Mouse (Mus musculus) kidney, postnatal 0 days (tissue): ENCODE measurements around the gene Cant1. TPM values are rescaled to one million over a fixed set of nuclear protein-coding genes. Genes with fewer than 3 reads are reported as not detected.
A peak's percentile ranks its signal among the peaks of the same experiment; 100 is the strongest.

Experiments
- ATAC-seq: fragments of 200-750 bp; cut with Nextera tagmentation; replicated peaks from 2 replicates; pipeline ENCODE4 v1.8.0; 2017; ENCODE audit warnings: low read depth, moderate number of reproducible peaks, moderate TSS enrichment, moderate library complexity; ENCODE audit not compliant: low FRiP score
- DNase-seq: peaks from one replicate; pipeline ENCODE4 v3.0.0-alpha.2; 2016; ENCODE audit warnings: low spot score
- H3K27ac ChIP-seq: fragments of 300-500 bp; sonication (generic); 2 replicates; pipeline ENCODE4 v1.5.1; 2014; ENCODE audit warnings: mild to moderate bottlenecking
- H3K27me3 ChIP-seq: fragments of 300-500 bp; sonication (generic); 2 replicates; pipeline ENCODE4 v1.6.1; 2014; ENCODE audit warnings: low read length, mixed read lengths; ENCODE audit not compliant: insufficient read depth
- H3K36me3 ChIP-seq: fragments of 300-500 bp; sonication (generic); 2 replicates; pipeline ENCODE4 v1.6.1; 2014; ENCODE audit warnings: low read length, mixed read lengths; ENCODE audit not compliant: insufficient read depth
- H3K4me1 ChIP-seq: fragments of 300-500 bp; sonication (generic); replicated peaks from 2 replicates; pipeline ENCODE4 v1.6.1; 2014; ENCODE audit warnings: antibody characterized with exemption, low read length, mixed read lengths; ENCODE audit not compliant: insufficient read depth
- H3K4me2 ChIP-seq: fragments of 300-500 bp; sonication (generic); 2 replicates; pipeline ENCODE4 v1.6.1; 2014; ENCODE audit warnings: mild to moderate bottlenecking, low read length, moderate library complexity, mixed read lengths
- H3K4me3 ChIP-seq: fragments of 300-500 bp; sonication (generic); replicated peaks from 2 replicates; pipeline ENCODE4 v1.5.1; 2014; ENCODE audit warnings: low read depth, low read length
- H3K9ac ChIP-seq: fragments of 300-500 bp; sonication (generic); 2 replicates; pipeline ENCODE4 v1.6.1; 2014; ENCODE audit warnings: low read depth, low read length
- H3K9me3 ChIP-seq: fragments of 300-500 bp; sonication (generic); replicated peaks from 2 replicates; pipeline ENCODE4 v1.6.1; 2016; ENCODE audit warnings: low read length, inconsistent platforms, mixed read lengths
- CTCF ChIP-seq: IDR thresholded peaks from 2 replicates; pipeline ENCODE4 v1.5.1; 2016; ENCODE audit warnings: antibody characterized with exemption, low read depth, mild to moderate bottlenecking, moderate library complexity
- WGBS: fragments of 180-500 bp; shearing (Covaris S2); extraction: QIAGEN DNeasy Blood & Tissue Kit; methylation state at CpG from one replicate; pipeline ENCODE4 v1.1.7; 2014; 5-methylcytosine and 5-hydroxymethylcytosine counted together
- polyA plus RNA-seq: library from polyadenylated mRNA; unstranded; fragments of >200 nt; fragmentation: Nextera tagmentation; extraction: Ambion mirVana; gene quantifications from 2 replicates; pipeline ENCODE4 v1.2.1, GENCODE M21; 2015

Gene Cant1
- polyA plus RNA-seq, 1 experiment from 2014 or later, result 25.7 TPM

- H3K4me1 ChIP-seq, result peaks cover 10% of the 10 kb centered on the region; the same call in 1 of the 2 replicates
- H3K27ac ChIP-seq, result peak overlapping the region; percentile 62
- H3K9ac ChIP-seq, result no peak overlapping the region
- no peak overlapping the region for H3K4me2 ChIP-seq
- ATAC-seq (no peak), DNase-seq (no peak)
- H3K36me3 ChIP-seq, result peaks cover 15% of the 10 kb centered on the region; the same call in 1 of the 2 replicates
- 76% methylated on average over 5 of the region's 5 CpGs for WGBS
- H3K9me3 ChIP-seq, result no peaks in the 10 kb centered on the region
- H3K4me3 ChIP-seq, result no peak overlapping the region
- no peak for TF ChIP-seq CTCF
- no peaks in the 10 kb centered on the region for H3K27me3 ChIP-seq
Observed at GRCm38 (mm10) chr11:118406521-118406920, 12.4 kb downstream of the Cant1 start.

GRCm38 (mm10) chr11:118405311-118405710, 13.6 kb downstream of the Cant1 start:
- Histone ChIP-seq H3K9ac (no peak overlapping the region), H3K27ac (no peak overlapping the region), H3K4me2 (no peak overlapping the region), H3K27me3 (no peaks in the 10 kb centered on the region), H3K9me3 (no peaks in the 10 kb centered on the region), H3K4me3 (no peak overlapping the region), H3K4me1 (peaks cover 17% of the 10 kb centered on the region; the same call in 1 of the 2 replicates), H3K36me3 (peaks cover 10% of the 10 kb centered on the region; the same call in 1 of the 2 replicates)
- WGBS, result 91% methylated on average over 8 of the region's 8 CpGs
- no peak for TF ChIP-seq CTCF
- DNase-seq (no peak), ATAC-seq (no peak)

DNA sequence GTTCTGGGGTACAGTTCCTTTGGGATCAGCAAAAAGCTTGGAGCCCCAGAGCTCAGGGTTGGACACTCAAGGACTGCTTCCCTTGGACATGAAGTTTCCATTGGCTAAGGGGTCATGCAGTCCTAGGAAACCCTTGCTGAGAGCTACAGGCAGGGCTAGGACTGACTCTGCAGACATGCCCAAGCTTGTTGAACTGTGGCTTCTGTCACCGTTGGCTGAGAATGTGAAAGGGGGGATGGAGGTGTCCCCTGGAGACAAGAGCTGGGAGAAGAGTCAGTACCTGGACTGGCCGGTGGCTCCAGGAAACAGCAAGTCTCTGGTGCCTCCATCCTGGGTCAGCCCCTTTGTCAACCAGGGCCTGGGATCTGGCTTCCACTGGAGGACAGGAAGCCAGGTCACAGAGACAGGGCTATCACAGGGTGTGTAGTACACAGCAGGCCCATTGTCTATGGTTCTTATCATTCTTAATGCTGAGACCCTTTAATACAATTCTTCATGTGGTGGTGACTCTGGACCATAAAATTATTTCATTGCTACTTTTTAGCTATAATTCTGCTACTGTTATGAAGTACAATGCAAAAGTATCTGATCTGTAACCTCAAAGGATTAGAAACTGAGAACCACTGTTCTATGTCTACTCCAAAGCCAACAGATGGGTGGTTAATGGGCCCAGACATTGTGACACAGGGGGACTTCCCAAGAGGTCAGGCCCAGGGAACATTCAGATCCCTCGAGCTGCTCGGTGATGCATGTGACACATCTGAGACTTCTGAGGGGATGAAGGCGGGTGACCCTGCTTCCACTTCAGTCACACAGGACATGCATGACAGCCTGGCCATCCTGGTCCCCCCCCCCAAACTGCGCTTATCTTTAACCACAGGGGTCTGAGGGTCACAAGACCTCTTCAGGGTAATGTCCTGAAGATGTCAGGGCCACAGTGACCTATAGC, 14.7 kb downstream of the Cant1 start:
- DNase-seq (peak; percentile 40), ATAC-seq (no peak)
- 51% methylated on average over 6 of the region's 6 CpGs for WGBS
- Histone ChIP-seq H3K4me1 (peaks cover 23% of the 10 kb centered on the region; the same call in 1 of the 2 replicates), H3K4me2 (no peak overlapping the region), H3K27ac (no peak overlapping the region), H3K9ac (no peak overlapping the region), H3K36me3 (peaks cover 2% of the 10 kb centered on the region; the same call in 1 of the 2 replicates), H3K9me3 (no peaks in the 10 kb centered on the region), H3K4me3 (no peak overlapping the region), H3K27me3 (no peaks in the 10 kb centered on the region)
- TF ChIP-seq CTCF, result no peak

DNA sequence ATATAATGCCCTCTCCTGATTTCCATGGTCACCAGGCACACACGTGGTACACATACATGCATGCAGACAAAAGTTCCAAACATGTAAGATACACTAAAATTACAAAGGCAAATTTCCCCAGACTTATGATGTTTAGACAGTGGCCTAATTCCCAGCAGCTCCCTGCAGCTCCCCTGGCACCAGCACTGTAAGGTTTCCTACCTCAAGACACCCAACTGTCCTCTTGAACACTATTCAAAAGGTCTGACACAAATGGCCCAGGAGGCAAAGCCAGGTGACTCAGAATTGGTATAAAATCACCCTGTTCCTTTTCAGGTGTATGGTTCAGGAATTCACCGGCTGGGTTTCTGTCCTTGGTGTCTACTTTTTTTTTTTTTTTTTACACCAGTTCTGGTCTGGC, 15.7 kb downstream of the Cant1 start:
- DNase-seq (no peak), ATAC-seq (no peak)
- Histone ChIP-seq H3K4me3 (no peak overlapping the region), H3K27ac (no peak overlapping the region), H3K36me3 (peaks cover 2% of the 10 kb centered on the region; the same call in 1 of the 2 replicates), H3K4me1 (peaks cover 23% of the 10 kb centered on the region; the same call in 1 of the 2 replicates), H3K27me3 (no peaks in the 10 kb centered on the region), H3K9ac (no peak overlapping the region), H3K4me2 (no peak overlapping the region), H3K9me3 (no peaks in the 10 kb centered on the region)
- TF ChIP-seq CTCF, result no peak
- WGBS, result 70% methylated on average over 2 of the region's 2 CpGs

DNA sequence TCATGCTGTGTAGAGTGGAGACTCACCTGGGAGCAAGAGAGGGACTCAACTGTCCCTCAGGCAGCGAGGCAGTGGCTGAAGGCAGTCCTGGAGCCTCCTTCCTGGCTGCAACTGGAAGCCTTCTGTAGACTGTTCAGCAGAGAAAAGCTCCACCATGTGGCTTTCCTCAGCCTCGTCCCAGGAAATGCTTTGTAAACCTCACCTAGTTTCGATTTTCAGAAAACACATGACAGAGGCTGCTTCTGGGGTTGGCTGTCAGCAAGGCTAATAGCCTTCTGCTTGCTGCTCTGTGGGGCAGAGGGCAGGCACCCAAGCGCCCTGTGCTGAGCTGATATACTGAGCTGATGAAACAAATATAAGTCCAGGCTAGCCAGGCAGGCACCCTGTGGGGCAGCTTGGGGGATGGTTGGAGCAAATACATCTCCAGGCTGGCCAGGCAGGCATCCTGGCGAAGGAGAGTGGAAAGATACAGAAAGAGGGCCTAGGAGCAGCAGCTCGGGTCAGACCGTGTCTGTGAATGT, 17.1 kb downstream of the Cant1 start, which contains the start of gene Lgals3bp:
Gene Lgals3bp (minus strand): TSS at position 333 of the 521 bp plus-strand sequence.
- WGBS, result 18% methylated on average over 7 of the region's 7 CpGs
- H3K27ac ChIP-seq, result peak within 1 kb of the TSS; percentile 90
- H3K4me3 ChIP-seq, result peak within 1 kb of the TSS; percentile 27
- H3K27me3 ChIP-seq, result no peaks in the 10 kb centered on the region
- peak; percentile 65 for TF ChIP-seq CTCF
- H3K9ac ChIP-seq, result peak within 1 kb of the TSS; percentile 38; the same call in 1 of the 2 replicates
- ATAC-seq (peak; percentile 69), DNase-seq (peak; percentile 94)
- 0 out of 2 replicates have a peak, but pooled peaks cover 2% of the 10 kb centered on the region for H3K36me3 ChIP-seq
- H3K4me1 ChIP-seq, result peaks cover 23% of the 10 kb centered on the region; the same call in 1 of the 2 replicates
- H3K4me2 ChIP-seq, result peak within 1 kb of the TSS; percentile 47
- no peaks in the 10 kb centered on the region for H3K9me3 ChIP-seq

DNA sequence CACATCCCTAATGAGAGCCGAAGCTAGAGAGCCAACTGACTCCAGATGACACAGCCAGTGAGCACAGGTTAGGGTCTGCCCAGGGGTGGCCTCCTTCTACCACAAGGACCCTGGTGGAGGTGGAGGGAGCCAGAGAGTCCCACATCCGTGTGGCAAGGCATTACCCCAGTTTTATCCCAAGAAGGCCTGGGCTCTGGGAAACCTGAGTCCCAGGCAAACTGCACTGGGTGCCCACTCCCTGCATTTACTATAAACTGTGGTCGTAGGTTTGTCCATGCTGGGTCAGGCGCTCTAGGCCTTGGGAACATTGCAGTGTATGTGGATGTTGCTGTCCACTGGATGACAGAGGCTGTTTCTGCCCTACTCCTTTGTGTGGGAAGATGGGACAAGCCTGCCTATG, 17.7 kb downstream of the Cant1 start:
- no peak for TF ChIP-seq CTCF
- 67% methylated on average over 4 of the region's 4 CpGs for WGBS
- Histone ChIP-seq H3K4me1 (peaks cover 23% of the 10 kb centered on the region; the same call in 1 of the 2 replicates), H3K36me3 (peaks cover 4% of the 10 kb centered on the region), H3K27ac (peak overlapping the region; percentile 90), H3K9ac (peak overlapping the region; percentile 38; the same call in 1 of the 2 replicates), H3K27me3 (no peaks in the 10 kb centered on the region), H3K4me2 (peak overlapping the region; percentile 47), H3K4me3 (peak overlapping the region; percentile 27), H3K9me3 (no peaks in the 10 kb centered on the region)
- no peak for DNase-seq
- ATAC-seq, result no peak; the same call in 1 of the 2 replicates
